Mouse (Mus musculus): ENCODE measurements around the gene Lif. TPM values are rescaled to one million over a fixed set of nuclear protein-coding genes. Genes with fewer than 3 reads are reported as not detected.

Gene Lif
- total and polyA plus RNA-seq, 3 experiments, result 0.02 to 1.2 (median 0.75) TPM

GRCm38 (mm10) chr11:4241180-4241579, 16.2 kb upstream of the Lif start:
- H3K36me3 ChIP-seq (replicated peaks), result peaks cover 48% of the 10 kb centered on the region
- H3K4me3 ChIP-seq (ENCODE audit: low read depth, low read length), result no peak overlapping the region; the same call in 1 of the 2 replicates
- peaks cover 6% of the 10 kb centered on the region for H3K9me3 ChIP-seq (replicated peaks)
- ATAC-seq (ENCODE audit: extremely low read depth, insufficient number of reproducible peaks, low FRiP score, poor library complexity, severe bottlenecking) (no peak), DNase-seq (ENCODE audit: low spot score) (no peak)
- no peak for TF ChIP-seq GATA1 (IDR thresholded peaks at IDR 0.05; ENCODE audit: borderline replicate concordance, low read length)
- no peak for TF ChIP-seq GATA2 (IDR thresholded peaks at IDR 0.05; ENCODE audit: borderline replicate concordance, low read depth, low read length)
- no peak for TF ChIP-seq TAL1 (conservative IDR thresholded peaks at IDR 0.05; ENCODE audit: low read depth, low read length)
- TF ChIP-seq CTCF (IDR thresholded peaks at IDR 0.05; ENCODE audit: low read depth, low read length), result no peak
- TF ChIP-seq POLR2AphosphoS5 (IDR thresholded peaks at IDR 0.05; ENCODE audit: insufficient replicate concordance, low read depth, low read length), result no peak
- H3K27me3 ChIP-seq (ENCODE audit: insufficient read depth, low read length), result no peaks in the 10 kb centered on the region
- H3K4me1 ChIP-seq (ENCODE audit: insufficient read depth, low read depth, low read length), result peaks cover 65% of the 10 kb centered on the region

- ATAC-seq (ENCODE audit: extremely low read depth, insufficient number of reproducible peaks, low FRiP score, poor library complexity, severe bottlenecking), result no peak
- peaks cover 13% of the 10 kb centered on the region for H3K36me3 ChIP-seq (replicated peaks)
- no peaks in the 10 kb centered on the region for H3K9me3 ChIP-seq (replicated peaks)
- no peak overlapping the region for H3K4me3 ChIP-seq (ENCODE audit: low read depth, low read length)
- TF ChIP-seq GATA1 (IDR thresholded peaks at IDR 0.05; ENCODE audit: borderline replicate concordance, low read length), result no peak
- TF ChIP-seq CTCF (IDR thresholded peaks at IDR 0.05; ENCODE audit: low read depth, low read length), result no peak
- no peak for TF ChIP-seq GATA2 (IDR thresholded peaks at IDR 0.05; ENCODE audit: borderline replicate concordance, low read depth, low read length)
- TF ChIP-seq POLR2AphosphoS5 (IDR thresholded peaks at IDR 0.05; ENCODE audit: insufficient replicate concordance, low read depth, low read length), result no peak
- TF ChIP-seq TAL1 (conservative IDR thresholded peaks at IDR 0.05; ENCODE audit: low read depth, low read length), result no peak
- DNase-seq (ENCODE audit: low spot score), result no peak
- peaks cover 41% of the 10 kb centered on the region for H3K4me1 ChIP-seq (ENCODE audit: insufficient read depth, low read depth, low read length)
- H3K27me3 ChIP-seq (ENCODE audit: insufficient read depth, low read length), result no peaks in the 10 kb centered on the region
Measured at GRCm38 (mm10) chr11:4246126-4246525, 11.2 kb upstream of the Lif start.

- H3K4me3 ChIP-seq (ENCODE audit: low read depth, low read length), result no peak overlapping the region
- no peak for TF ChIP-seq TAL1 (conservative IDR thresholded peaks at IDR 0.05; ENCODE audit: low read depth, low read length)
- no peak for TF ChIP-seq POLR2AphosphoS5 (IDR thresholded peaks at IDR 0.05; ENCODE audit: insufficient replicate concordance, low read depth, low read length)
- TF ChIP-seq GATA2 (IDR thresholded peaks at IDR 0.05; ENCODE audit: borderline replicate concordance, low read depth, low read length), result no peak
- TF ChIP-seq GATA1 (IDR thresholded peaks at IDR 0.05; ENCODE audit: borderline replicate concordance, low read length), result no peak
- no peak for TF ChIP-seq CTCF (IDR thresholded peaks at IDR 0.05; ENCODE audit: low read depth, low read length)
- peak; percentile 15; the same call in 1 of the 2 replicates for ATAC-seq (ENCODE audit: extremely low read depth, insufficient number of reproducible peaks, low FRiP score, poor library complexity, severe bottlenecking)
- peaks cover 4% of the 10 kb centered on the region; the same call in 1 of the 2 replicates for H3K27me3 ChIP-seq (ENCODE audit: insufficient read depth, low read length)
- peaks cover 40% of the 10 kb centered on the region for H3K4me1 ChIP-seq (ENCODE audit: insufficient read depth, low read depth, low read length)
- no peak for DNase-seq (ENCODE audit: low spot score)
- peaks cover 8% of the 10 kb centered on the region for H3K36me3 ChIP-seq (replicated peaks)
- no peaks in the 10 kb centered on the region for H3K9me3 ChIP-seq (replicated peaks)
Measured at GRCm38 (mm10) chr11:4246623-4247022, 10.7 kb upstream of the Lif start.

- no peak for TF ChIP-seq GATA1 (IDR thresholded peaks at IDR 0.05; ENCODE audit: borderline replicate concordance, low read length)
- DNase-seq (ENCODE audit: low spot score), result no peak
- peaks cover 43% of the 10 kb centered on the region for H3K4me1 ChIP-seq (ENCODE audit: insufficient read depth, low read depth, low read length)
- no peak overlapping the region; the same call in 1 of the 2 replicates for H3K4me3 ChIP-seq (ENCODE audit: low read depth, low read length)
- no peaks in the 10 kb centered on the region for H3K9me3 ChIP-seq (replicated peaks)
- H3K36me3 ChIP-seq (replicated peaks), result peaks cover 2% of the 10 kb centered on the region
- peaks cover 7% of the 10 kb centered on the region; the same call in 1 of the 2 replicates for H3K27me3 ChIP-seq (ENCODE audit: insufficient read depth, low read length)
- ATAC-seq (ENCODE audit: extremely low read depth, insufficient number of reproducible peaks, low FRiP score, poor library complexity, severe bottlenecking), result no peak; the same call in 1 of the 2 replicates
Measured at GRCm38 (mm10) chr11:4247201-4247959, 10.0 kb upstream of the Lif start.

GRCm38 (mm10) chr11:4249151-4249550, 8.2 kb upstream of the Lif start:
- no peak for TF ChIP-seq GATA2 (IDR thresholded peaks at IDR 0.05; ENCODE audit: borderline replicate concordance, low read depth, low read length)
- TF ChIP-seq POLR2AphosphoS5 (IDR thresholded peaks at IDR 0.05; ENCODE audit: insufficient replicate concordance, low read depth, low read length), result no peak
- no peak for TF ChIP-seq TAL1 (conservative IDR thresholded peaks at IDR 0.05; ENCODE audit: low read depth, low read length)
- TF ChIP-seq GATA1 (IDR thresholded peaks at IDR 0.05; ENCODE audit: borderline replicate concordance, low read length), result no peak
- no peak for TF ChIP-seq CTCF (IDR thresholded peaks at IDR 0.05; ENCODE audit: low read depth, low read length)
- peaks cover 6% of the 10 kb centered on the region for H3K9me3 ChIP-seq (replicated peaks)
- ATAC-seq (ENCODE audit: extremely low read depth, insufficient number of reproducible peaks, low FRiP score, poor library complexity, severe bottlenecking) (no peak), DNase-seq (ENCODE audit: low spot score) (no peak)
- no peaks in the 10 kb centered on the region for H3K36me3 ChIP-seq (replicated peaks)
- H3K27me3 ChIP-seq (ENCODE audit: insufficient read depth, low read length), result peaks cover 7% of the 10 kb centered on the region; the same call in 1 of the 2 replicates
- no peak overlapping the region for H3K4me3 ChIP-seq (ENCODE audit: low read depth, low read length)
- H3K4me1 ChIP-seq (ENCODE audit: insufficient read depth, low read depth, low read length), result peaks cover 43% of the 10 kb centered on the region

GRCm38 (mm10) chr11:4250290-4250689, 7.1 kb upstream of the Lif start:
- no peak overlapping the region for H3K4me3 ChIP-seq (ENCODE audit: low read depth, low read length)
- H3K4me1 ChIP-seq (ENCODE audit: insufficient read depth, low read depth, low read length), result peaks cover 39% of the 10 kb centered on the region
- ATAC-seq (ENCODE audit: extremely low read depth, insufficient number of reproducible peaks, low FRiP score, poor library complexity, severe bottlenecking), result no peak
- H3K36me3 ChIP-seq (replicated peaks), result no peaks in the 10 kb centered on the region
- H3K27me3 ChIP-seq (ENCODE audit: insufficient read depth, low read length), result peaks cover 7% of the 10 kb centered on the region; the same call in 1 of the 2 replicates
- no peak for TF ChIP-seq TAL1 (conservative IDR thresholded peaks at IDR 0.05; ENCODE audit: low read depth, low read length)
- TF ChIP-seq GATA1 (IDR thresholded peaks at IDR 0.05; ENCODE audit: borderline replicate concordance, low read length), result no peak
- TF ChIP-seq GATA2 (IDR thresholded peaks at IDR 0.05; ENCODE audit: borderline replicate concordance, low read depth, low read length), result no peak
- TF ChIP-seq CTCF (IDR thresholded peaks at IDR 0.05; ENCODE audit: low read depth, low read length), result no peak
- no peak for TF ChIP-seq POLR2AphosphoS5 (IDR thresholded peaks at IDR 0.05; ENCODE audit: insufficient replicate concordance, low read depth, low read length)
- DNase-seq (ENCODE audit: low spot score), result no peak
- H3K9me3 ChIP-seq (replicated peaks), result peaks cover 6% of the 10 kb centered on the region
